Mouse (Mus musculus): Measurements from ENCODE around the gene Ucn3.
A peak's percentile ranks its signal among the peaks of the same experiment; 100 is the strongest.
"Not testable (repeated sequence)": the region's sequence is repeated elsewhere in the genome, so short reads cannot be mapped to it uniquely, and the experiment has no call there.

Gene Ucn3

GRCm38 (mm10) chr13:3945249-3945648, at the start of gene Ucn3:
Gene Ucn3, minus strand, starts transcription at chr13:3945349.
- no peak for DNase-seq (ENCODE audit: low spot score in 2 of 2)

- DNase-seq (ENCODE audit: low spot score in 2 of 2): no peak
These were observed 46.9 kb upstream of the Ucn3 start for GRCm38 (mm10) chr13:3992081-3992480.

GRCm38 (mm10) chr13:3968849-3969248, 23.7 kb upstream of the Ucn3 start:
- no peak for DNase-seq (ENCODE audit: low spot score in 2 of 2)

- no peak for DNase-seq (ENCODE audit: low spot score in 2 of 2)
These were observed 6.2 kb upstream of the Ucn3 start for GRCm38 (mm10) chr13:3951198-3951914.

- DNase-seq (ENCODE audit: low spot score in 2 of 2): no peak
These were observed 4.3 kb upstream of the Ucn3 start for GRCm38 (mm10) chr13:3949477-3949876.

- no peak for DNase-seq (ENCODE audit: low spot score in 2 of 2)
These were observed 2.1 kb upstream of the Ucn3 start for GRCm38 (mm10) chr13:3947267-3947666.

- no peak for DNase-seq (ENCODE audit: low spot score in 2 of 2)
These were observed 450 bp downstream of the Ucn3 start for GRCm38 (mm10) chr13:3944699-3945098.

- DNase-seq (ENCODE audit: low spot score in 2 of 2): no peak
These were observed 19.1 kb downstream of the Ucn3 start for GRCm38 (mm10) chr13:3926046-3926445.

GRCm38 (mm10) chr13:3925632-3926031, 19.5 kb downstream of the Ucn3 start:
- no peak for DNase-seq (ENCODE audit: low spot score in 2 of 2)

GRCm38 (mm10) chr13:3924483-3924882, 20.7 kb downstream of the Ucn3 start:
- DNase-seq (ENCODE audit: low spot score in 2 of 2): no peak

- DNase-seq (ENCODE audit: low spot score in 2 of 2): peak; percentile 80 to 93
These were observed 27.4 kb downstream of the Ucn3 start, which contains the start of the genes Net1 and Tubal3 for GRCm38 (mm10) chr13:3917571-3918311. Gene Net1, minus strand, starts transcription at chr13:3918220. Gene Tubal3, plus strand, starts transcription at chr13:3918274.

- DNase-seq (ENCODE audit: low spot score in 2 of 2): no peak
These were observed 31.6 kb downstream of the Ucn3 start for GRCm38 (mm10) chr13:3913504-3913903.

GRCm38 (mm10) chr13:3910356-3910755, 34.8 kb downstream of the Ucn3 start:
- DNase-seq (ENCODE audit: low spot score in 2 of 2): no peak

GRCm38 (mm10) chr13:3908262-3908661, 36.9 kb downstream of the Ucn3 start:
- no peak for DNase-seq (ENCODE audit: low spot score in 2 of 2)

GRCm38 (mm10) chr13:3907151-3907696, 37.9 kb downstream of the Ucn3 start:
- DNase-seq (ENCODE audit: low spot score in 2 of 2): no peak

GRCm38 (mm10) chr13:3899301-3899700, 45.8 kb downstream of the Ucn3 start:
- no peak for DNase-seq (ENCODE audit: low spot score in 2 of 2)

GRCm38 (mm10) chr13:3898202-3898601, 46.9 kb downstream of the Ucn3 start:
- not testable (repeated sequence) for DNase-seq (ENCODE audit: low spot score in 2 of 2)

- peak; percentile 42 to 72 for DNase-seq (ENCODE audit: low spot score in 2 of 2)
These were observed 48.2 kb downstream of the Ucn3 start for GRCm38 (mm10) chr13:3896913-3897312.

- DNase-seq (ENCODE audit: low spot score in 2 of 2): no peak
These were observed 49.1 kb downstream of the Ucn3 start for GRCm38 (mm10) chr13:3896032-3896431.

GRCm38 (mm10) chr13:3895397-3895980, 49.7 kb downstream of the Ucn3 start:
- DNase-seq (ENCODE audit: low spot score in 2 of 2): no peak

GRCm38 (mm10) chr13:3894549-3894948, 50.6 kb downstream of the Ucn3 start:
- no peak for DNase-seq (ENCODE audit: low spot score in 2 of 2)

GRCm38 (mm10) chr13:3893126-3893734, 51.9 kb downstream of the Ucn3 start:
- peak; percentile 48 to 73 for DNase-seq (ENCODE audit: low spot score in 2 of 2)
